Mouse (Mus musculus) cerebellum, postnatal 25 days (tissue): ENCODE measurements around the gene Mast2.
A peak's percentile ranks its signal among the peaks of the same experiment; 100 is the strongest.

Source experiments
- DNase-seq, 2 experiments: peaks; one replicate each; pipeline ENCODE4 v3.0.0; 2021; ENCODE audit warnings: mixed read lengths in 2 of 2

Gene Mast2

GRCm38 (mm10) chr4:116405955-116406351, 58.0 kb downstream of the Mast2 start:
- DNase-seq: peak; percentile 29 to 30

GRCm38 (mm10) chr4:116405276-116405954, 58.6 kb downstream of the Mast2 start:
- no peak for DNase-seq

DNA sequence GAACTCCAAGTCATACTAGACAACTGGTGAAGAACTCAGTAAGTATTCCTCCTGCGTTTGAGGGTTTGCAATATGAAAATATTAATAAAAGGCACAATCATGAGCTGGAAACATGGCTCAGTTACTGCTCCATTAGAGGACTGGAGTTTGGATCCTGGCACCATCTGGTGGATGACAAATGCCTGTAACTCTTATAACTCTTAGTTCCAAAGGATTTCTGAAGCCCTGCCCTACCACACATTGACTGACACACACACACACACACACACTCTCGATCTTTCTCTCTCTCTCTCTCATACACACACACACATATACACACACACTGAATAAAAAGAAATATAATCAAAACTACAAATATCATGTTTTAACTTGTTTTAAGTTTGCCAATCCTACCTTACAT, 60.1 kb downstream of the Mast2 start:
- peak in 1 of 2 experiments; percentile 31 for DNase-seq

DNA sequence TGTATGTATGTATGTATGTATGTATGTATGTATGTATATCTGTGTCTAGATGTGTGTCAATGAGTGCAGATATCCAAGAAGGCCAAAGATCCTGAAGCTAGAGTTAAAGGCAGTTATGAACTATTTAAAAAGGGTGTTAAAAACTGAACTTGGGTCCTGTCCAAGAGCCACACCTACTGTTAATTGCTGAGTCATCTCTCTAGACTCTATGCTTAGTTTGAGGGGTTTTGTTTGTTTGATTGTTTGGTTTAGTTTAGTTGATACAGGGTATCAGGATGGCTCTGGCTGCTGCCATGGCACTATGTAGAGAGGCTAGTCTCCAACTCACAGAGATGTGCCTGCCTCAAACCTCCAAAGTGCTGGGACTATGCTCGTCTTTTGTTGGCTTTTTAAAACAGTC, 61.3 kb downstream of the Mast2 start:
- no peak for DNase-seq

DNA sequence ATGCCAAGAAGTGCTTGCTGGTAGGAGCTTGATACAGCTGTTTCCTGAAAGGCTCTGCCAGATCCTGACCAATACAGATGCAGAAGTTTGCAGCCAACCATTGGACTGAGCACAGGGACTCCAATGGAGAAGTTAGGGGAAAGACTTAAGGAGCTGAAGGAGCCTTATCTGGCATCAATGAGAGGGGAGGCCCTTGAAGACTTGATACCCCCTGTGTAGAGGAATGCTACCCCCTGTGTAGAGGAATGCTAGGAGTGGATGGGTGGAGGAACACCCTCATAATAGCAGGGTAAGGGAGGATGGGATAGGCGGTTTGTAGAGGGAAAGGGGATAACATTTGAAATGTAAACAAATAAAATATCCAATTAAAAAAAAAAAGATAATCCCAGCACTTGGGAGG, 65.9 kb downstream of the Mast2 start:
- no peak for DNase-seq

DNA sequence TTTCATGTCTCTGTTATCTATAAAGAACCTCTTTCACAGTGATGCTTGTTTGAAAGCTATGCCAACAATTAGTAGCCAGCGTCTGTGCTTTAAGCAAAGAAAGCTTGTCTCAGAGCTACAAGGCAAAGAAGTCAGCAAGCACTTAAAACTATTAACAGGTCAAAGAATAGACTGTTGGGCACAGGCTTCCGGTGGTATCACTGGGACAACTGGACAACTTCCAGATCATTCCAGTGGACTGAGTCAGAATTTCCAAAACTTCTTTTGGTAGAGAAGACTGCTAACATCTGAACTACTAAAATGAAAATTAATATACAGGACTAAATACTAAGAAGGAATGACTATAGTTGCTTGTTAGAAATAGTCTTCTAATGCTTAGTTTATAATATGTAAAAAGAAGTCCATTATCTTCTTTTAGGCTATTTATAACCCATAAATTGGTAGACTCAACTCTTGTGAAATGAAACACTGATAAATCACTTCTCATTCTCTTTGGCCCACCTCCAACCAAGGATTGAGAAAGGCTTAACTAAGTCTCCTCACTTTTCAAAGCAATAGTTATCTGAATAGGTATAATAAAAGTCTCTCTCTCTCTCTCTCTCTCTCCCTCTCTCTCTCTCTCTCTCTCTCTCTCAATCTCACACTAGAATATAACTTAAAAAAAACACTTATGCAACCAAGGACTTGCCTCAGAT, 85.9 kb downstream of the Mast2 start:
- DNase-seq: no peak

DNA sequence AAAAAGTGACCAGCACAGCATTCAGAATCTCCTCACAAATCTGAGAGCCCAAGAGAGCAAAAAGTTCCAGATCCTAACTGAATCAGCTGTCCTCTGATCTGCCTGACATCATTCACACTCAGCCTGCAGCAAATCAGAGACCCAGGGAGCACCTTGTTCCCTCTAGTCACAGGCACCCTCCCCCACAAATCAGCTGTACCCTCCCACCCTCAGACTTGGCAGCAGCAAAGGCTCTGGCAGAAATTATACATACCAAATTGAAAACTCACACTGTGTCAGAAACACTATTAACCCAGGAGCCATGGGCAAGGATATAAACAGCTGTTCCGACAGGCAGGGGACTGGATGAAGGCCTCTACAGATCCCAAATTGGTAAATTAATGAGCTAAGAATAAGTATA, 92.3 kb downstream of the Mast2 start:
- DNase-seq: peak in 1 of 2 experiments; percentile 8

- peak in 1 of 2 experiments; percentile 29 for DNase-seq
Measured at GRCm38 (mm10) chr4:116358099-116358498, 105.9 kb downstream of the Mast2 start.

DNA sequence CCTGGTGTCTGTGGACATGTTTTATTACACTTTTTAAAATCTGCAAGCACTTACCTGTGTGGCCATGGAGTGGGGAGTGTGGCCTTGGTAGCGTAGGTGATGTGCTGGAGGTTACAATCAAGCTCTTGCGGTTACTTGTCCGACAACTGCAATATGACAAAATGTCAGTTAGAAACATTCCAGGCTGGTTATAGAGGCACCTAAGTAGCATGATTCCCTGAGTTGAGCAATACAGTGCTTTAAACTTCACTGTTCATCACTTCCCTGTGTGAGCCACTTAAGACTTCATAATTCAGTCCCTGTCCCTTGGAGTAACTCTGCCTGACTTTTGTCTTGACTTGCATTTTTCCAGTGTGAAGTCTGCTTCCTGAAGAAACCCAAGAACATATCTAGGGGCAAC, 111.1 kb downstream of the Mast2 start:
- no peak for DNase-seq

DNA sequence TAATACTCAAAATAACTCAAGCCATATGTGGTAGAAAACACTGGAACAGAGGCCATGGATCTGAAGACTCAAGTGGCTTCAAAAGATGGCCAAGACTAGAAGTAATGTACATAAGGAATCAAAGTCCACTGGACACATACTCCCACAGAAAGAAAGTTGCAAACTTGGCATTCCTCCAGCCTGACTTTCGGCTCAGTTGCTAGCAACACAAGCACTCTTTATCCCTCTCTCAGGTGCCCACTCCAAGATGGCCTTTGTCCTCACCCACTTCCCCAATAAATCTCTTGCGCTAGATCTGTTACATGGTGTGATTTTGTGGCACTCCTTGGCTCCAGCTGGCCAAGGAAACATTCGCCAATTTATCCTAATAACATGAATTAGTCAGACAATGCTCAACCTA, 111.5 kb downstream of the Mast2 start:
- DNase-seq: no peak

DNA sequence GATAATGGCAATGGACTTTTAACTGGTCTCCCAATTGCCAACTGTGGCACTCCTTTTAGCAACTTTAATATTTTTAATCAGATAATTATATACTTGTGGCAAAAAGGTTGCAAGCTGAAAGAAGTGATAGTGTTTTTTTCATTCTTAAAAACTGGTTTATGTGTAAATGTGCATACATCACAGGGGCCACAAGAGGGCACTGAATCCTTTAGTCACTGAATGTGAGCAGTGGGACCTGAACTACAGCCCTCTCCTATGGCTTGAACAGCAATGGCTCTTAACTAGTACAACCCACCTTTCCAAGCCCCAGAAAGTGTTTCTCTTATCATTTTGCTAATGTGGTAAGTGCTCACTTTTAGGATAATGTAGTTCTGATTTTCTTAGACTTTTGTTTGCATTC, 121.9 kb downstream of the Mast2 start:
- DNase-seq: peak; percentile 38 to 80

DNA sequence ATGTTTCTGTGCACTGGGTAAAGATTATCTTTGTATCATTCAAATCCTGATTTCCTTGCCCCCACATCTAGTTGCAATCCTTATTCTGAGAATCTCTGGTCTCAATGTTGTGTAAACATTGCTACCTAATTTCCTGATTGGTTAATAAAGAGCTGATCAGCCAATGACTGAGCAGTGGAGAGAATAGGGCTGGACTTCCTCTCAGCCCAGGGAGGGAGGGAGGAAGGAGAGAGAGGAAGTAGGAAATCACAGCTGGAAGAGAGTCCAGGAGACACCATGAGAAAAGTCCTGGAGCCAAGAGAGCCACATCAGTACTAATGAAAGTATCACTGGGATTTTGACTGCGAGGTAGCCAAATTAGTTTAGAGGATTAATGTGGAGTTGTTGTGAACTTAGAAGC, 127.7 kb downstream of the Mast2 start:
- no peak for DNase-seq

DNA sequence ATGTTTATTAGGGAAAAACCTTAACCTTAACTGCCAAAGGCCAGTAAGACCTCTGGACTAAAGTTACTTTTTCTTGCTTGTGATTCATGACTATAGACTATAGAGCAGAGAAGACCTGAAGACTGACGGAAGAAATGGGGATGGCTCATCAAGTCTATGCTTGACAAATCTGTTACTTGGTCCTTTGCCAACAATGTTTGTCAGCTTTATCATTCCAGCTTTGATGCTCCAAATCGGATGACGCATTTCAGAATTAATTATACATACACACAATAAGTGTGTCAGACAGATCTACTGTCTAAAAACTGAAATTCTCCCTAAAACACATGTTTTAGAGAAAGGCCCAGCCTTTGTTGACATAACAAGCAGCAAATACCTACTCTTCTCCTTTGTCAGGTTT, 134.7 kb downstream of the Mast2 start:
- DNase-seq: no peak

DNA sequence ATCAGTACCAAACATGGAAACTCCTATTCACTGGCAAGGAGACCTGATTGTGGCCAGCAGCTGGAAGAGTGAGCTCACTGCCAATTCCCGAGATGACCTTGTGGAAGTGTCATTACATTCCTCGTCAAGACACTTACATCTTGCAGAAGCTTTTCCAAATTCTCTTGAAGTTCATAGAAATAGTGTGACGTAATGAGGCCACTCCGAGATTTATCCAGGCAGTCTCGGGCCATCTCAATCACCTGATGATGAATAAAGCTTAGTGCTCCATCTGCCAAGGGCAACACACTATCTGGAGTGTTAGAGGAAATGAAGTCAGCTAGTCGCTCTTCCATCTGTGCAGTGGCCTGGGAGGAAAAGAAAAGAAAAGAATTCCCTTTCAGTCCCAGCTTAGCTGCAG, 141.9 kb downstream of the Mast2 start:
- no peak for DNase-seq

GRCm38 (mm10) chr4:116317575-116317974, 146.4 kb downstream of the Mast2 start:
- DNase-seq: no peak

- DNase-seq: no peak
Measured at GRCm38 (mm10) chr4:116304551-116304950, 159.4 kb downstream of the Mast2 start.

DNA sequence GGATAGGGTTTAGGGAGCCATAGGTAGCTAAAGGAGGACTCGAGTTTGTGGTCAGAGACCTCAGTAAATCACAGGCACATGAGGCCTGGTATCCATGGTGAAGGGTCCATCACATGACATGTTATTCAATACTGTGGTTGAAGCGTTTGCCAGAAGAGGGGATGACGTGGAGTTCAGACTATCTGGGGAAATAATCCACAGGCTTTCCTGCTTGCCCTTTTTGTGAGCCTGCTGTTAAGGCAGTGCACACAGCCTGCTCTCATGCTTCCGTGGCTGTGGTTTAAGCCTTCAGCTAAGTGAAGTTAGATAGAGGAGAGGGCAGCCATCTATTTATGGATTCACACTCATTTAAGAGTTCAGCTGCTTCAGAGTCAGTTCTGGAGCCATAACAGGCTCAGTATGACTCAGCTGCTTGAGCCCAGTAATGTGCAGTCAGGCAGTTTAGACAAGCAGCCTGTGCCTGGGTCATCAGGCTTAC, 163.1 kb downstream of the Mast2 start:
- DNase-seq: no peak

DNA sequence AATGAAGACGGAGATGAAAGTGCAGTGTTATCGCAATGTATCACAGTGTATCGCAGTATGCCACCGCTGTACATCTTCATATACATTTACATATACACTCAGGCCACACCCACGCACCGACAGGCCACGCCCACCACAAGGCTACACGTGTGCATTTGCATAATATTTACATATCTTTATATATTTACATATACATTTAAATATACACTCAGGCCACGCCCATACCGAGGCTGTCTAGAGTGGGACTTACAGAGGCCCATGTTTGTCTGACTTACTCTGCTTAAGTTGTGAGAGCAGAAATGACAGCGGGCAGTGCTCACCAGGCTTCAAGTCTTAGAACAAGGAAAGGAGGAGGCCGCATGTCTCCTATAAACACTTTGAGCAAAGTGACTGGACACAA, 170.7 kb downstream of the Mast2 start:
- no peak for DNase-seq

- DNase-seq: peak; percentile 71 to 85
Measured at GRCm38 (mm10) chr4:116291561-116291960, 172.4 kb downstream of the Mast2 start.

GRCm38 (mm10) chr4:116282211-116282610, 181.8 kb downstream of the Mast2 start:
- DNase-seq: peak in 1 of 2 experiments; percentile 50

DNA sequence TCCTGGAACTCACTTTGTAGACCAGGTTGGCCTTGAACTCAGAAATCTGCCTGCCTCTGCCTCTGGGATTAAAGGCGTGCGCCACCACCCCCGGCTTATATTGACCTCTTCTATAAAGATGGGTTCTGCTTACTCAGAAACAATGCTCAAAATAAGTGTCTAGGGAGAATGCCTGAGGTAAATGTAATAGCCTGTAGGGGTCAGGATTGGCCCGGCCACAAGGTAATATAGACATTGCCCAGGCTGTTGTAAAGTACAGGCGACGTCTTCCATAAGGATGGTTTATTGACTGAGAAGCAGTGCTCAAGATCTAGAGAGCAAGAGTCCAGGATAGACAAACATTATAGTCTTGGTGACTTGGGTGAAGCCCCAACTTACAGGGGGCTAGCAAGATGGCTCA, 195.8 kb downstream of the Mast2 start:
- DNase-seq: no peak
